Mouse (Mus musculus) G1E (cell line): Measurements from ENCODE around the gene Itpr3.

Experiments
- CTCF ChIP-seq: IDR thresholded peaks from 2 replicates; pipeline ENCODE4 v1.5.1; 2012; ENCODE audit warnings: low read depth, low read length, inconsistent platforms, mixed read lengths
- GATA1 ChIP-seq: IDR thresholded peaks from 2 replicates; pipeline ENCODE4 v1.6.1; 2012; ENCODE audit warnings: borderline replicate concordance, low read length, inconsistent platforms, mixed read lengths
- GATA2 ChIP-seq: IDR thresholded peaks from 2 replicates; pipeline ENCODE4 v1.6.1; 2012; ENCODE audit warnings: low read depth, low read length, inconsistent platforms, borderline replicate concordance
- POLR2AphosphoS5 ChIP-seq: IDR thresholded peaks from 2 replicates; pipeline ENCODE4 v1.6.1; 2012; ENCODE audit warnings: low read depth, low read length, inconsistent platforms; ENCODE audit not compliant: insufficient replicate concordance
- TAL1 ChIP-seq: conservative IDR thresholded peaks from 2 replicates; pipeline ENCODE4 v1.6.1; 2012; ENCODE audit warnings: low read depth, low read length, inconsistent platforms, mixed read lengths

GRCm38 (mm10) chr17:27048445-27049239, 8.5 kb upstream of the Itpr3 start:
- TF ChIP-seq CTCF (no peak), GATA2 (no peak), GATA1 (no peak), TAL1 (no peak), POLR2AphosphoS5 (no peak)
